Mouse (Mus musculus) layer of hippocampus, postnatal 14 days (tissue): ENCODE measurements around the gene Tulp2. TPM values are rescaled to one million over a fixed set of nuclear protein-coding genes. Genes with fewer than 3 reads are reported as not detected.

ENCODE experiments used
- DNase-seq, 2 experiments: peaks; one replicate each; pipeline ENCODE4 v3.0.0; 2021 to 2022; ENCODE audit warnings: low spot score in 2 of 2, mixed read lengths in 1 of 2
- total RNA-seq, 2 experiments: library from RNA; stranded (reverse); gene quantifications; 2 replicates each; pipeline ENCODE4 v1.2.3; 2021

The Tulp2 gene
- total RNA-seq, 2 experiments from 2014 or later, result not detected

GRCm38 (mm10) chr7:45550821-45551511 is 69.3 kb downstream of the Tulp2 start:
- no peak for DNase-seq

- DNase-seq, result no peak
These were observed 69.8 kb downstream of the Tulp2 start for GRCm38 (mm10) chr7:45551512-45551883.

- no peak for DNase-seq
These were observed 71.8 kb downstream of the Tulp2 start for GRCm38 (mm10) chr7:45553519-45553918.

GRCm38 (mm10) chr7:45553990-45554389 is 72.3 kb downstream of the Tulp2 start:
- DNase-seq, result no peak

GRCm38 (mm10) chr7:45554744-45555143 is 73.1 kb downstream of the Tulp2 start, which contains the start of gene Hsd17b14:
Gene Hsd17b14, plus strand, starts transcription at chr7:45554893.
- no peak for DNase-seq

- DNase-seq, result peak; percentile 42 to 75
These were observed 74.1 kb downstream of the Tulp2 start for GRCm38 (mm10) chr7:45555787-45556186.

- no peak for DNase-seq
These were observed 77.2 kb downstream of the Tulp2 start for GRCm38 (mm10) chr7:45558907-45559306.

- no peak for DNase-seq
These were observed 78.6 kb downstream of the Tulp2 start for GRCm38 (mm10) chr7:45560241-45560640.

GRCm38 (mm10) chr7:45560843-45561623 is 79.4 kb downstream of the Tulp2 start:
- DNase-seq, result peak; percentile 71 to 80

GRCm38 (mm10) chr7:45561624-45562520 is 80.2 kb downstream of the Tulp2 start:
- DNase-seq, result no peak

GRCm38 (mm10) chr7:45564811-45565210 is 83.1 kb downstream of the Tulp2 start:
- no peak for DNase-seq

- no peak for DNase-seq
These were observed 83.8 kb downstream of the Tulp2 start for GRCm38 (mm10) chr7:45565446-45565845.

- DNase-seq, result no peak
These were observed 85.6 kb downstream of the Tulp2 start for GRCm38 (mm10) chr7:45567112-45567779.

- peak; percentile 77 to 86 for DNase-seq
These were observed 86.3 kb downstream of the Tulp2 start for GRCm38 (mm10) chr7:45567780-45568516.

- DNase-seq, result no peak
These were observed 87.2 kb downstream of the Tulp2 start for GRCm38 (mm10) chr7:45568601-45569473.

- peak; percentile 59 to 62 for DNase-seq
These were observed 88.5 kb downstream of the Tulp2 start, which contains the start of gene Bcat2 for GRCm38 (mm10) chr7:45570103-45570741. Gene Bcat2, plus strand, starts transcription at chr7:45570153.

GRCm38 (mm10) chr7:45571966-45572365 is 90.3 kb downstream of the Tulp2 start:
- no peak for DNase-seq
